12 mouse cellular contexts compared by ENCODE assay signal in the genomic region with DNA sequence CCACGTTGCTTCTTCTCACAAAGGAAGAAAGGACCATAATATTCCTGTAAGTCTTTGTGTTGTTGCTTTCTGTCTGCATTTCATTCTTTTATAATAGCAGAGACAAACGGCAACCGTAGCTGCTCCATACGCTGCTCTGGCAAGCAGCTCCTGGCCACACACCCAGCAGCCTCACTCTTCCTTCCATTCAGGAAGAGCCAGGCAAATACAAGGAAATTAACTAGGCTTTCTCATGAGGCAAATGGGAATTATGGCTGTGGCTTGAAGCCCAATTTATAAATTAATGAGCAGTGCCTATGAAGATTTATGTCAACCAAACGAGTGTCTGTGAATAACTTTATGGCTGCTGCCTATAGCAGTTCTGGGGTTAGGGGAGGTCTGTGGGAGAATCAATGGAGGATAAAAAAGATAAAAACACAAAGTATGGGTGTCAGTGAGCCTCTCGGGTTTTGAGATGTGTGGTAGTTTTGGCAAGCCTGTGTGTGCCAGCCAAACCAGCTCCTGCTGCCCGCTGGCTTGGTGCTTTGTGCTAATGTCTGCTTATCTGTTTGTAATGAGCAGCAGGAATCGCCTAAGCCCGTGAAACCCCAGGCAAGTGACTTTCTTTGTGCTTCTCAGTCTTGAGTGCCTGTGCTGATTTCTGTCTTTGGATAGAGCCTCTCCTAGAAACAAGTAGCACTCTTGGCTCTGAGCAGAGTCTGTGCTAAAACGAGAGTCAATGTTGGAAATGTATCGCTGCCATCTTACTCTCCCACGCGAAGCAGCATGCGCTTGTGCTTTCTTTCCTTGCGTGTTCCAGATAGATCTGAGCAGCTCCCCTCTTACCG. TPM values are rescaled to one million over a fixed set of nuclear protein-coding genes. Genes with fewer than 3 reads are reported as not detected.
A peak's percentile ranks its signal among the peaks of the same experiment; 100 is the strongest.
DNase-seq lines count a peak whose midpoint lies in the region; ATAC-seq and TF ChIP-seq lines count a peak whose summit lies in the region.
"Had no signal": no experiment of that assay in that cellular context is flagged by ENCODE, and none has a peak within 500 bp of the region (broad histone marks: within the 10 kb centered on the region; RNA-seq: fewer than 3 reads in every experiment).

No protein-coding gene starts in this region.

- ATAC-seq in kidney, embryonic 16.5 days (ENCODE audit: low FRiP score, low TSS enrichment): no peak
- ATAC-seq in hindbrain, embryonic 16.5 days: no peak
- no peak for ATAC-seq in midbrain, embryonic 16.5 days
- ATAC-seq in inflammation-experienced regulatory T-cells, adult 6 months: no peak
- ATAC-seq in liver, postnatal 0 days: no peak
- no peak for ATAC-seq in heart, embryonic 12.5 days (ENCODE audit: insufficient number of reproducible peaks, low FRiP score)

- H3K4me3 ChIP-seq in kidney, embryonic 16.5 days (ENCODE audit: low read length): no peak overlapping the region
- no peak overlapping the region for H3K4me3 ChIP-seq in brown adipose tissue, adult 24 weeks (ENCODE audit: insufficient read depth, low read depth, low read length)
- no peak overlapping the region for H3K4me3 ChIP-seq in hindbrain, embryonic 16.5 days (ENCODE audit: low read length)
- H3K4me3 ChIP-seq in midbrain, embryonic 16.5 days (ENCODE audit: low read depth, low read length): no peak overlapping the region
- H3K4me3 ChIP-seq in liver, postnatal 0 days (ENCODE audit: low read depth, low read length): no peak overlapping the region
- H3K4me3 ChIP-seq in heart, embryonic 12.5 days: no peak overlapping the region
- H3K4me3 ChIP-seq: erythroblast, embryonic 14.5 days; lung, embryonic 15.5 days had no signal

- H3K27me3 ChIP-seq in kidney, embryonic 16.5 days (ENCODE audit: insufficient read depth, low read length): no peaks in the 10 kb centered on the region
- no peaks in the 10 kb centered on the region for H3K27me3 ChIP-seq in hindbrain, embryonic 16.5 days (replicated peaks; ENCODE audit: control insufficient read depth, insufficient read depth, low read length)
- H3K27me3 ChIP-seq in midbrain, embryonic 16.5 days (ENCODE audit: control insufficient read depth, insufficient read depth, low read depth, low read length): no peaks in the 10 kb centered on the region
- H3K27me3 ChIP-seq in liver, postnatal 0 days (ENCODE audit: insufficient read depth, low read length): no peaks in the 10 kb centered on the region
- H3K27me3 ChIP-seq in heart, embryonic 12.5 days (replicated peaks): no peaks in the 10 kb centered on the region
- H3K27me3 ChIP-seq: lung, embryonic 15.5 days had no signal

- no peak overlapping the region for H3K9ac ChIP-seq in kidney, embryonic 16.5 days (replicated peaks; ENCODE audit: low read length)
- peak overlapping the region; percentile 17; the same call in 1 of the 2 replicates for H3K9ac ChIP-seq in hindbrain, embryonic 16.5 days (ENCODE audit: low read depth, low read length)
- no peak overlapping the region for H3K9ac ChIP-seq in midbrain, embryonic 16.5 days (ENCODE audit: low read depth, low read length)
- no peak overlapping the region for H3K9ac ChIP-seq in liver, postnatal 0 days (replicated peaks)
- H3K9ac ChIP-seq in heart, embryonic 12.5 days: no peak overlapping the region
- H3K9ac ChIP-seq: lung, embryonic 15.5 days had no signal

- no peaks in the 10 kb centered on the region for H3K9me3 ChIP-seq in kidney, embryonic 16.5 days (ENCODE audit: low read length)
- H3K9me3 ChIP-seq in hindbrain, embryonic 16.5 days (ENCODE audit: control insufficient read depth, low read length): no peaks in the 10 kb centered on the region
- no peaks in the 10 kb centered on the region for H3K9me3 ChIP-seq in midbrain, embryonic 16.5 days (replicated peaks; ENCODE audit: control insufficient read depth, low read length, poor library complexity, severe bottlenecking)
- no peaks in the 10 kb centered on the region for H3K9me3 ChIP-seq in liver, postnatal 0 days (ENCODE audit: low read length)
- H3K9me3 ChIP-seq in heart, embryonic 12.5 days (replicated peaks): no peaks in the 10 kb centered on the region
- H3K9me3 ChIP-seq: G1E; lung, embryonic 15.5 days had no signal

- peaks cover 13% of the 10 kb centered on the region for H3K4me1 ChIP-seq in kidney, embryonic 16.5 days (ENCODE audit: insufficient read depth, low read length)
- peaks cover 3% of the 10 kb centered on the region; the same call in 1 of the 2 replicates for H3K4me1 ChIP-seq in brown adipose tissue, adult 24 weeks (ENCODE audit: control insufficient read depth, insufficient read depth, insufficient read length, low read length)
- peaks cover 9% of the 10 kb centered on the region; the same call in 1 of the 2 replicates for H3K4me1 ChIP-seq in hindbrain, embryonic 16.5 days (ENCODE audit: control insufficient read depth, insufficient read depth, low read depth, low read length)
- 0 out of 2 replicates have a peak, but pooled peaks cover 2% of the 10 kb centered on the region for H3K4me1 ChIP-seq in midbrain, embryonic 16.5 days (ENCODE audit: control insufficient read depth, insufficient read depth, low read length)
- no peaks in the 10 kb centered on the region for H3K4me1 ChIP-seq in liver, postnatal 0 days (ENCODE audit: insufficient read depth)
- H3K4me1 ChIP-seq in heart, embryonic 12.5 days (replicated peaks): peaks cover 8% of the 10 kb centered on the region
- H3K4me1 ChIP-seq: lung, embryonic 15.5 days had no signal

- DNase-seq in kidney, postnatal 10 days: no peak
- DNase-seq in liver, postnatal 0 days: no peak
- DNase-seq: kidney, postnatal 36 days had no signal

- no peak for TF ChIP-seq EP300 in liver, postnatal 0 days (IDR thresholded peaks at IDR 0.05; ENCODE audit: low read depth)

- no peak overlapping the region for H3K4me2 ChIP-seq in kidney, embryonic 16.5 days (replicated peaks; ENCODE audit: low read depth, low read length)
- no peak overlapping the region for H3K4me2 ChIP-seq in hindbrain, embryonic 16.5 days (ENCODE audit: low read length)
- no peak overlapping the region for H3K4me2 ChIP-seq in midbrain, embryonic 16.5 days (ENCODE audit: low read length)
- no peak overlapping the region for H3K4me2 ChIP-seq in liver, postnatal 0 days (ENCODE audit: low read depth, low read length)
- no peak overlapping the region for H3K4me2 ChIP-seq in heart, embryonic 12.5 days
- H3K4me2 ChIP-seq: lung, embryonic 15.5 days had no signal

- TF ChIP-seq CTCF in liver, postnatal 0 days (IDR thresholded peaks at IDR 0.05; ENCODE audit: low read depth): no peak

- peaks cover 28% of the 10 kb centered on the region for H3K36me3 ChIP-seq in kidney, embryonic 16.5 days (ENCODE audit: insufficient read depth, low read length)
- peaks cover 3% of the 10 kb centered on the region; the same call in 1 of the 2 replicates for H3K36me3 ChIP-seq in hindbrain, embryonic 16.5 days (ENCODE audit: control insufficient read depth, insufficient read depth, low read length)
- peaks cover 3% of the 10 kb centered on the region; the same call in 1 of the 2 replicates for H3K36me3 ChIP-seq in midbrain, embryonic 16.5 days (ENCODE audit: control insufficient read depth, insufficient read depth, low read length)
- no peaks in the 10 kb centered on the region for H3K36me3 ChIP-seq in liver, postnatal 0 days (replicated peaks; ENCODE audit: insufficient read depth, low read length)
- peaks cover 68% of the 10 kb centered on the region for H3K36me3 ChIP-seq in heart, embryonic 12.5 days
- H3K36me3 ChIP-seq: G1E had no signal

- H3K27ac ChIP-seq in kidney, embryonic 16.5 days (ENCODE audit: low read length): peak overlapping the region; percentile 52
- 0 out of 2 replicates have a peak overlapping the region, but pooled peaks have one; percentile 4 for H3K27ac ChIP-seq in brown adipose tissue, adult 24 weeks (replicated peaks; ENCODE audit: low read depth, low read length)
- H3K27ac ChIP-seq in hindbrain, embryonic 16.5 days (ENCODE audit: low read depth, low read length): peak overlapping the region; percentile 59
- peak overlapping the region; percentile 58 for H3K27ac ChIP-seq in midbrain, embryonic 16.5 days (ENCODE audit: low read length)
- no peak overlapping the region for H3K27ac ChIP-seq in liver, postnatal 0 days (ENCODE audit: low read depth)
- no peak overlapping the region for H3K27ac ChIP-seq in heart, embryonic 12.5 days (ENCODE audit: poor library complexity, severe bottlenecking)
- H3K27ac ChIP-seq: lung, embryonic 15.5 days had no signal

- WGBS in kidney, embryonic 16.5 days: 71% methylated on average over 16 of the region's 16 CpGs
- 57% methylated on average over 16 of the region's 16 CpGs for WGBS in hindbrain, embryonic 16.5 days
- 71% methylated on average over 16 of the region's 16 CpGs for WGBS in midbrain, embryonic 16.5 days
- WGBS in liver, postnatal 0 days (ENCODE audit: insufficient replicate concordance): 82% methylated on average over 16 of the region's 16 CpGs
- WGBS in heart, embryonic 12.5 days: 86% methylated on average over 16 of the region's 16 CpGs

RNA-seq across cellular contexts. Expression of a gene that starts 54.2 kb away (rescaled TPM):
- polyA plus RNA-seq in kidney, embryonic 16.5 days (2015; fragmentation: Nextera tagmentation; extraction: Ambion mirVana): 147 and 155 TPM in 2 replicates
- polyA plus RNA-seq in brown adipose tissue, adult 24 weeks (2012; ENCODE audit: insufficient read depth, insufficient read length, missing spikeins): 15.5 and 17.2 TPM in 2 replicates
- polyA plus RNA-seq in hindbrain, embryonic 16.5 days (2015; fragmentation: Nextera tagmentation; extraction: Ambion mirVana): 94.9 and 104 TPM in 2 replicates
- polyA plus RNA-seq in midbrain, embryonic 16.5 days (2015; fragmentation: Nextera tagmentation; extraction: Ambion mirVana): 94.9 and 104 TPM in 2 replicates
- polyA plus RNA-seq in inflammation-experienced regulatory T-cells, adult 6 months (2017; shearing (Covaris generic)): 1 to 10 TPM; 1.4 to 6.1 (median 2.7) TPM
- polyA plus RNA-seq in liver, postnatal 0 days (2015; fragmentation: Nextera tagmentation; extraction: Ambion mirVana): 6.8 and 8.0 TPM in 2 replicates
- 219 and 235 TPM in 2 replicates for polyA plus RNA-seq in heart, embryonic 12.5 days (2016; fragmentation: Nextera tagmentation; extraction: Ambion mirVana)

Comparison
In these comparisons a context has a peak if more than half of its experiments do, and no peak if none do; other contexts are left out.
1. H3K27ac ChIP-seq: peak in kidney, embryonic 16.5 days (single experiment), brown adipose tissue, adult 24 weeks (single experiment), hindbrain, embryonic 16.5 days (single experiment) and midbrain, embryonic 16.5 days (single experiment); none in liver, postnatal 0 days (single experiment) and heart, embryonic 12.5 days (single experiment).